Mouse (Mus musculus) layer of hippocampus, adult 8-10 months (tissue): ENCODE data around the gene Srrm3. TPM values are rescaled to one million over a fixed set of nuclear protein-coding genes. Genes with fewer than 3 reads are reported as not detected.

Source experiments
- DNase-seq, 2 experiments: peaks; one replicate each; pipeline ENCODE4 v3.0.0; 2022; ENCODE audit warnings: low spot score in 2 of 2
- total RNA-seq, 4 experiments: library from RNA; stranded (reverse); gene quantifications; 2 replicates each; pipeline ENCODE4 v1.2.4; 2022

Srrm3 gene
- total RNA-seq = 10 to 100 TPM; 59.8 to 90.9 (median 72.0) TPM

GRCm38 (mm10) chr5:135806555-135807262 is at the start of gene Srrm3:
Srrm3 (plus strand) TSS chr5:135806890.
- DNase-seq = peak; percentile 80 to 90

GRCm38 (mm10) chr5:135761881-135762280 is 44.8 kb upstream of the Srrm3 start:
- DNase-seq = no peak

- DNase-seq = peak; percentile 46 to 80
These were observed 43.2 kb upstream of the Srrm3 start for GRCm38 (mm10) chr5:135763526-135763925.

- no peak for DNase-seq
These were observed 41.7 kb upstream of the Srrm3 start for GRCm38 (mm10) chr5:135764971-135765370.

GRCm38 (mm10) chr5:135772519-135772918 is 34.2 kb upstream of the Srrm3 start:
- DNase-seq = no peak

- no peak for DNase-seq
These were observed 30.1 kb upstream of the Srrm3 start for GRCm38 (mm10) chr5:135776546-135776945.

GRCm38 (mm10) chr5:135777796-135778470 is 28.8 kb upstream of the Srrm3 start, which contains the start of gene Styxl1:
Styxl1 (minus strand) TSS chr5:135778385.
- DNase-seq = peak in 1 of 2 experiments; percentile 51

- peak; percentile 99 to 100 for DNase-seq
These were observed 27.9 kb upstream of the Srrm3 start, which contains the start of gene Mdh2 for GRCm38 (mm10) chr5:135778471-135779445. Mdh2 (plus strand) TSS chr5:135778480.

- no peak for DNase-seq
These were observed 26.4 kb upstream of the Srrm3 start for GRCm38 (mm10) chr5:135780331-135780730.

GRCm38 (mm10) chr5:135782901-135783300 is 23.8 kb upstream of the Srrm3 start:
- no peak for DNase-seq

- peak; percentile 78 to 91 for DNase-seq
These were observed 12.5 kb upstream of the Srrm3 start for GRCm38 (mm10) chr5:135793996-135794858.

GRCm38 (mm10) chr5:135794859-135795181 is 11.9 kb upstream of the Srrm3 start:
- DNase-seq = no peak

- DNase-seq = no peak
These were observed 6.9 kb upstream of the Srrm3 start for GRCm38 (mm10) chr5:135799746-135800145.

GRCm38 (mm10) chr5:135800927-135801326 is 5.8 kb upstream of the Srrm3 start:
- no peak for DNase-seq

- no peak for DNase-seq
These were observed 4.0 kb upstream of the Srrm3 start for GRCm38 (mm10) chr5:135802641-135803040.

- DNase-seq = no peak
These were observed 3.6 kb upstream of the Srrm3 start for GRCm38 (mm10) chr5:135803135-135803534.

- no peak for DNase-seq
These were observed 3.0 kb upstream of the Srrm3 start for GRCm38 (mm10) chr5:135803676-135804075.

- DNase-seq = no peak
These were observed 2.0 kb upstream of the Srrm3 start for GRCm38 (mm10) chr5:135804735-135805134.

- DNase-seq = no peak
These were observed 560 bp downstream of the Srrm3 start for GRCm38 (mm10) chr5:135807263-135807637.

GRCm38 (mm10) chr5:135812991-135813390 is 6.3 kb downstream of the Srrm3 start:
- DNase-seq = peak in 1 of 2 experiments; percentile 65

GRCm38 (mm10) chr5:135818491-135818890 is 11.8 kb downstream of the Srrm3 start:
- DNase-seq = no peak
